Mouse (Mus musculus) urinary bladder, postnatal 14 days (tissue): ENCODE data around the gene H2afx.
"Not testable (repeated sequence)": the region's sequence is repeated elsewhere in the genome, so short reads cannot be mapped to it uniquely, and the experiment has no call there.

ENCODE experiments used
- DNase-seq: peaks from one replicate; pipeline ENCODE4 v3.0.0; 2021; ENCODE audit warnings: low spot score

The H2afx gene

GRCm38 (mm10) chr9:44318826-44319095 lies 15.7 kb upstream of the H2afx start:
- DNase-seq = no peak

GRCm38 (mm10) chr9:44319105-44319886 lies 15.2 kb upstream of the H2afx start:
- peak; percentile 16 for DNase-seq

GRCm38 (mm10) chr9:44319887-44320798 lies 14.4 kb upstream of the H2afx start, which contains the start of gene C2cd2l:
C2cd2l (minus strand) TSS chr9:44320285.
- DNase-seq = peak; percentile 93

- DNase-seq = no peak
Observed at GRCm38 (mm10) chr9:44320799-44321133, 13.7 kb upstream of the H2afx start.

DNA sequence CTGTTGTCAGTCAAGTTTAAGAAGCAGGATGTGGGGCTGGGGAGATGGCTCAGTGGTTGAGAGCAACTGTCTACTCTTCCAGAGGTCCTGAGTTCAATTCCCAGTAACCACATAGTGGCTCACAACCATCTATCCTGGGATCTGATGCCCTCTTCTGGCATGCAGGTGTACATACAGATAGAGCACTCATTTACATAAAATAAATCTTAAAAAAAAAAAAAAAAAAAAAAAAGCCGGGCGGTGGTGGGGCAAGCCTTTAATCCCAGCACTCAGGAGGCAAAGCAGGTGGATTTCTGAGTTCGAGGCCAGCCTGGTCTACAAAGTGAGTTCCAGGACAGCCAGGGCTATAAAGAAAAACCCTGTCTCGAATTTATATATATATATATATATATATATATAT lies 10.8 kb upstream of the H2afx start:
- not testable (repeated sequence) for DNase-seq

GRCm38 (mm10) chr9:44324147-44324546 lies 10.3 kb upstream of the H2afx start:
- no peak for DNase-seq

GRCm38 (mm10) chr9:44325032-44325767 lies 9.3 kb upstream of the H2afx start:
- not testable (repeated sequence) for DNase-seq

GRCm38 (mm10) chr9:44325768-44326370 lies 8.6 kb upstream of the H2afx start, which contains the start of gene Dpagt1:
Dpagt1 (plus strand) TSS chr9:44326019.
- no peak for DNase-seq

DNA sequence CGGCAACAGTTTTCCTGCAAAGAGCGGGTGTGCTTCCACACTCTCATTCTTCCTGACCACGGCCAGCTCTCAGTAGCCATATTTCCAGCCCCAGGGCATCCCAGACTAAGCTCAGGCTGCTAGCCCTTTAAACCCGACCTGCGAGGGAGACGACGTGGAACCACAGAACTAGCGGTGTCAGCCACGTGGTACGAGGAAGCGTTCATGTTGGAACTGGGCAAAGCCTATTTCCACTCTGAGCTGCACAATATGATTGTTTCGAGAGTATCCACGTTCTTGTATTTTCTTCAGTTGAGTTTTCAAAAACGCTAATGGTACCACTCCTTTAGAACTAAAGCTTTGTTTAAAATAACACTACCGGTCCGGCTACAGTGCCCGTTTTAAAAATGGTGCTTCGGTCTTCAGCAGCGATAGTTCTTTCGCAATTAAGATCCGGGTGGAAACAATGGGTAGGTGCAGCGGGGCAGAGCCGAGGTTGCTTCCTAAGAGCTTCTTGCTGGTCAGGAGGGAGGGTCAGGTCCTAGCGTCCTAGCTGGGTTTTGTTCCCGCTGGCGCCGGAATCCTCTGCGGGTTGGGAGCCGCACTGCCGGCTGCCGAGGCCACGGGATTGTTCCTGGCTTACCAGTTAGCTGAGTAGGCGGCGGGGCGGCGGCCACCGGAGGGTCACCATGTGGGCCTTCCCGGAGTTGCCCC lies 8.0 kb upstream of the H2afx start:
- DNase-seq = peak; percentile 87

DNA sequence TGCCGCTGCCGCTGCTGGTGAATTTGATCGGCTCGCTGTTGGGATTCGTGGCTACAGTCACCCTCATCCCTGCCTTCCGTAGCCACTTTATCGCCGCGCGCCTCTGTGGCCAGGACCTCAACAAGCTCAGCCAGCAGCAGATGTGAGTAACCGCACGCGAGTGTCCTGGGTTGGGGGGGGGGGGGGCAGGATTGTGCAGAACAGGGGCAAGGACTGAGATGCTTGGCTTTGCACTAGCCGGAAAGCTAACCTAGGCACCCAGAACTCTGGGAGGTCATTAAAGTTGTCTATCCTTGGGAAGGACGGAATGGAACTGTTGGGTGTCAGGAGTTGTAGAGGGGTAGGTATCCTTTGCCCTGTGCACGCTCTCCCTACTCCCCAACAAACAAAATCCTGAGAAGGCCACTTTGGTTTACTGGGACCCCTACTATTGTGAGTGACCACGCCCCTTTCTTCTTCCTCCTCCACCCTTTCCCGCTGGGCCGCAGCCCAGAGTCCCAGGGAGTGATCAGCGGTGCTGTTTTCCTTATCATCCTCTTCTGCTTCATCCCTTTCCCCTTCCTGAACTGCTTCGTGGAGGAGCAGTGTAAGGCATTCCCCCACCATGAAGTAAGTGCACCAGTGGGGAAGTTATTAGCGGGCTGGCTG lies 7.3 kb upstream of the H2afx start:
- peak; percentile 57 for DNase-seq

- no peak for DNase-seq
Observed at GRCm38 (mm10) chr9:44327926-44328325, 6.6 kb upstream of the H2afx start.

DNA sequence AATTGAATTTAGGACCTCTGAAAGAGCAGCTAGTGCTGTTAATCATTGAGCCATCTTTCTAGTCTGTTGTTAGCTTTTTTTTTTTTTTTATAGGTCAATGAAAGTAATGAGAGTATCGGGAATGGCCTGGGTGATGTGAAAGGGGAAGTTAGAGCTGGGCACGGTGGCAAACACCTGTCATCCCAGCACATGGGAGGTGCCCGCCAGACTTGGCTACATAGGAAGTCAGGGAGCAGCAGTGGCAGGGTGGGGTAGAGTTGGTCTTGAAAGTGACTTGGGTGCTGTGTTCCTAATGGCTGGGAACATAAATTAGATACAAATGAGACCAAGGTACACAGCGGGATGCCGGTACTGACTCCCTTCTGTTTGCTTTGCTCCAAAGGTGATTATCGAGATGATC lies 3.8 kb upstream of the H2afx start:
- no peak for DNase-seq

GRCm38 (mm10) chr9:44332918-44333638 lies 1.4 kb upstream of the H2afx start:
- no peak for DNase-seq

DNA sequence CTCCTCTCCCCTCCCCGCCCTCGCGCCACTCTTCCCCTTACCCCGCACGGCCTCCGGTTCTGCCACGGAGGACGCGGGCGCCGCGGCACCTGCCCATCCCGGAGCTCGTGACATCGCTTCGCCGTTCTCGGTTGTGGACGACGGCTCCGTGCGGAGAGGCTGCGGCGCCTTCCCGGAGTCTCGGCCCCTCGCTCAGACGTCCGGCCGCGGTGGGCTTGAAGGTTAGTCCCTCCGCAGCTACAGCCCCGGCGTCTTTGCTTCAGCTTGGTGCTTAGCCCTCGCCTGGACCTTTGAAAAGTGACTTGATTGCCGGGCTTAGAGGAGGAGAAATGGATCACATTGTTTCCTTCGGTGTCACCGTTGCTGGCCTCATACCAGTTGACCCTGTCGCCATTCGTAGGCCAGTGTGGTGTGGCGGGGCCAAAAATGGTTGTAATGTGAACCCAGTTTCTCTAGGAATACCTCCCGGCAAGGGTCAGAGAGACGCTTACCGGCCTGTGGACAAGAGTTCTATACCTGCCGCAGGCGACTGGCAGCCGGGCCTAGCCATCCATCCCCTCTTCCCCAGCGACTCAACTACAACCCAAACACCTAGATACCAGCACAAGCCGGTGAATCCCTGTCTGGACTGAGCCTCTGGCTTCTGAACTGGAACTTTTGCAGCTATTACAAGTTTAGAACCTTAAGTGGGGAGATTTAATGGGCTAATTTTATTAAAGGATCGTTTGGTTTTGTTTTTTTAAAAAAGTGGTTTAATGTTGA lies 1.0 kb downstream of the H2afx start:
- peak; percentile 17 for DNase-seq

DNA sequence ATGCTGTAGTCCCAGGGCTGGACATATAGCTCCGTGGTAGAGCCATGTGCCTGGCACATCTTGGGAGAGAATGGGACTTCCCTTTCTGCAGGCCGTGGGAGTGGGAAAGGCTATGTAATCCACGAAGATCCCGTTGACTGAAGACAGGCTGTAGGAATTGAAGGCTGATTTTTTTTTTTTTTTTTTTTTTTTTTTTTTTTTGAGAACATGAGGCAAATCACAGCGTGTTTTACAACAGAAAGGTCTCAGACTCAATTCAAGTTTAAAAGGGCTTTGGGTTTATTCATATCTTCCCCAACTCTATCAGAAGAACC lies 1.6 kb downstream of the H2afx start:
- no peak for DNase-seq

DNA sequence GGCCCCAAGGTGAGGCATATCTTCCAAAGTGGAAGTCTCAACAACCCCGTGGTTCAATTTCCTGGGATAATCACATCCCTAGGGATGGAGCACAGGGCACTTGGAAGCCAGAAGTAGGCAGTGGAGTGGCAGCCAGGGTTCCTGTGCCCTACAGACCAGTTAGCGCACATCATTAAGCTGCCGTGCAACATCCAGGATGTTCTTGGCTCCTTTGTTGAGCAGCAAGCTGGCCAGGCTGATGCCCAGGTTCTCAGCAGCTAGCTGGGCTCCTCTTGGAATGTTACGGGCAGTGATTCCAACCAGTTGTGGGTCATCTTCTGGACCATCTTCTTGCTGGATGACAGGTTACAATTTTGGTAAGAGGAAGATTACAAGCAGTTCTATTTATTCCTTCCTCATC lies 2.0 kb downstream of the H2afx start:
- not testable (repeated sequence) for DNase-seq

- no peak for DNase-seq
Observed at GRCm38 (mm10) chr9:44336964-44337363, 2.5 kb downstream of the H2afx start.

DNA sequence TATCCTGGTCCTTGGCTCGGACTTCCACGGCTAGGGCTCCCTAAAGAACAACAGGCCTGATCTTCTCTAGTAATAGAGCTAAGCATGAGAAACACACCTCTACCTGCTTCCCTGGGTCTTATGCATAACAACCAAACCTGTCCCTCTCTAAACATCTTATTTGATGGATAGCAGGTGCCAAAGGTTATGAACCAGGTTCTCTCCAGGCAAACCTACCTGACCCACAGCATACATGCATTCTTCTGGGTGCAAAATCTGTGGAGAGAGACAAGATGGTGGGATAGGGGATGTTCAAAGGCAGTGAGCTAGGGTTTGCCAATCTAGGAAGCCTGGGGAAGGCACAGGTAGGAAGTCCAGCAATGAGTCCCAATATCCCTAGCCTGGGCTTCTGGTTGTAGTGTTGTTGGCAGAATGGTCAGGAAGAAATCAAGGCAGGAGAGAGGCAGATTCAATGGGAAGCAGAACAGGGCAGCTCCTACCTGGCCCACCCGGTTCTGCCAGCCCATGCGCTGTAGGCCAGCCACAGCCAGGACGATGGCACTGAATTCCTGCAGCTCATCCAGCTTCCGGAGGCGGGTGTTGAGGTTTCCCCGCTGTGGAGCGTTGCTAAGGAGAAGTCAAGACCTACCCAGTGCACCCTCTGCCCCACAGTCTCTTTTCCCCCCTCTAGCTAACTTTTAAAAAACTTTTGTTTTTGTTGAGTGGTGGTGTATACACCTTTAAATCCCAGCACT lies 3.1 kb downstream of the H2afx start:
- no peak for DNase-seq

GRCm38 (mm10) chr9:44338574-44338973 lies 4.1 kb downstream of the H2afx start:
- no peak for DNase-seq
